Mouse (Mus musculus) intestine, embryonic 16.5 days (tissue): ENCODE measurements around the gene Acot7. TPM values are rescaled to one million over a fixed set of nuclear protein-coding genes. Genes with fewer than 3 reads are reported as not detected.

ENCODE experiments used
- ATAC-seq: fragments of 200-750 bp; cut with Nextera tagmentation; 2 replicates; pipeline ENCODE4 v1.8.0; 2017; ENCODE audit warnings: moderate TSS enrichment, moderate library complexity
- H3K27ac ChIP-seq: fragments of 300-500 bp; sonication (generic); 2 replicates; pipeline ENCODE4 v1.5.1; 2014; ENCODE audit warnings: mild to moderate bottlenecking, low read length
- H3K27me3 ChIP-seq: fragments of 300-500 bp; sonication (generic); replicated peaks from 2 replicates; pipeline ENCODE4 v1.6.1; 2014; ENCODE audit warnings: low read length, control low read depth, mixed read lengths; ENCODE audit not compliant: control insufficient read depth, insufficient read depth
- H3K36me3 ChIP-seq: fragments of 300-500 bp; sonication (generic); 2 replicates; pipeline ENCODE4 v1.6.1; 2014; ENCODE audit warnings: low read length, control low read depth; ENCODE audit not compliant: control insufficient read depth, insufficient read depth
- H3K4me1 ChIP-seq: fragments of 300-500 bp; sonication (generic); 2 replicates; pipeline ENCODE4 v1.6.1; 2014; ENCODE audit warnings: low read length, control low read depth, mixed read lengths; ENCODE audit not compliant: control insufficient read depth, insufficient read depth
- H3K4me2 ChIP-seq: fragments of 300-500 bp; sonication (generic); 2 replicates; pipeline ENCODE4 v1.6.1; 2014; ENCODE audit warnings: low read depth, low read length, control low read depth
- H3K4me3 ChIP-seq: fragments of 300-500 bp; sonication (generic); 2 replicates; pipeline ENCODE4 v1.5.1; 2014; ENCODE audit warnings: mild to moderate bottlenecking, low read length
- H3K9ac ChIP-seq: fragments of 300-500 bp; sonication (generic); 2 replicates; pipeline ENCODE4 v1.6.1; 2014; ENCODE audit warnings: low read depth, low read length
- H3K9me3 ChIP-seq: fragments of 300-500 bp; sonication (generic); 2 replicates; pipeline ENCODE4 v1.6.1; 2016; ENCODE audit warnings: low read length, control low read depth; ENCODE audit not compliant: control insufficient read depth
- WGBS: fragments of 180-500 bp; shearing (Covaris S2); extraction: QIAGEN DNeasy Blood & Tissue Kit; methylation state at CpG from one replicate; pipeline ENCODE4 v1.1.7; 2014; 5-methylcytosine and 5-hydroxymethylcytosine counted together
- polyA plus RNA-seq: library from polyadenylated mRNA; unstranded; fragments of >200 nt; fragmentation: Nextera tagmentation; extraction: Ambion mirVana; gene quantifications from 2 replicates; pipeline ENCODE4 v1.2.1, GENCODE M21; 2015

Acot7 gene
- polyA plus RNA-seq, 1 experiment from 2014 or later, result 52.5 TPM

GRCm38 (mm10) chr4:152263089-152263488 lies 85.2 kb downstream of the Acot7 start:
- peaks cover 16% of the 10 kb centered on the region for H3K4me1 ChIP-seq
- H3K4me2 ChIP-seq, result no peak overlapping the region
- 70% methylated on average over 9 of the region's 9 CpGs for WGBS
- ATAC-seq, result no peak
- H3K27ac ChIP-seq, result no peak overlapping the region
- H3K27me3 ChIP-seq, result no peaks in the 10 kb centered on the region
- no peaks in the 10 kb centered on the region for H3K9me3 ChIP-seq
- no peak overlapping the region for H3K9ac ChIP-seq
- H3K4me3 ChIP-seq, result no peak overlapping the region
- no peaks in the 10 kb centered on the region; the same call in 1 of the 2 replicates for H3K36me3 ChIP-seq

GRCm38 (mm10) chr4:152263512-152264176 lies 85.7 kb downstream of the Acot7 start:
- H3K27ac ChIP-seq, result 0 out of 2 replicates have a peak overlapping the region, but pooled peaks have one; percentile 23
- H3K4me3 ChIP-seq, result no peak overlapping the region

GRCm38 (mm10) chr4:152264177-152264530 lies 86.2 kb downstream of the Acot7 start:
- peak; percentile 20; the same call in 1 of the 2 replicates for ATAC-seq
- Histone ChIP-seq H3K9ac (0 out of 2 replicates have a peak overlapping the region, but pooled peaks have one; percentile 21), H3K4me3 (no peak overlapping the region), H3K36me3 (no peaks in the 10 kb centered on the region; the same call in 1 of the 2 replicates), H3K9me3 (no peaks in the 10 kb centered on the region), H3K27ac (0 out of 2 replicates have a peak overlapping the region, but pooled peaks have one; percentile 23), H3K4me2 (no peak overlapping the region), H3K27me3 (no peaks in the 10 kb centered on the region), H3K4me1 (peaks cover 16% of the 10 kb centered on the region)
- 50% methylated on average over 4 of the region's 4 CpGs for WGBS

More at GRCm38 (mm10) chr4:152263512-152264176, 85.7 kb downstream of the Acot7 start:
- no peaks in the 10 kb centered on the region for H3K27me3 ChIP-seq
- WGBS, result 36% methylated on average over 10 of the region's 10 CpGs
- no peaks in the 10 kb centered on the region for H3K9me3 ChIP-seq
- no peaks in the 10 kb centered on the region; the same call in 1 of the 2 replicates for H3K36me3 ChIP-seq
- H3K9ac ChIP-seq, result 0 out of 2 replicates have a peak overlapping the region, but pooled peaks have one; percentile 21
- peak; percentile 75 for ATAC-seq
- H3K4me2 ChIP-seq, result no peak overlapping the region
- peaks cover 16% of the 10 kb centered on the region for H3K4me1 ChIP-seq

GRCm38 (mm10) chr4:152264867-152265568 lies 87.1 kb downstream of the Acot7 start:
- Histone ChIP-seq H3K4me2 (no peak overlapping the region), H3K27ac (no peak overlapping the region)

GRCm38 (mm10) chr4:152265791-152266190 lies 87.9 kb downstream of the Acot7 start:
- Histone ChIP-seq H3K4me3 (no peak overlapping the region), H3K4me2 (no peak overlapping the region), H3K9me3 (no peaks in the 10 kb centered on the region), H3K36me3 (no peaks in the 10 kb centered on the region; the same call in 1 of the 2 replicates), H3K9ac (peak overlapping the region; percentile 14; the same call in 1 of the 2 replicates), H3K27ac (no peak overlapping the region), H3K27me3 (no peaks in the 10 kb centered on the region), H3K4me1 (peaks cover 16% of the 10 kb centered on the region)
- ATAC-seq, result no peak
- WGBS, result 57% methylated on average over 5 of the region's 5 CpGs

More at GRCm38 (mm10) chr4:152264867-152265568, 87.1 kb downstream of the Acot7 start:
- Histone ChIP-seq H3K9ac (peak overlapping the region; percentile 14; the same call in 1 of the 2 replicates), H3K4me3 (no peak overlapping the region), H3K9me3 (no peaks in the 10 kb centered on the region), H3K36me3 (no peaks in the 10 kb centered on the region; the same call in 1 of the 2 replicates), H3K4me1 (peaks cover 16% of the 10 kb centered on the region), H3K27me3 (no peaks in the 10 kb centered on the region)
- no peak for ATAC-seq
- WGBS, result 91% methylated on average over 9 of the region's 9 CpGs

- Histone ChIP-seq H3K4me3 (no peak overlapping the region), H3K27ac (no peak overlapping the region), H3K27me3 (no peaks in the 10 kb centered on the region), H3K4me2 (no peak overlapping the region), H3K36me3 (no peaks in the 10 kb centered on the region; the same call in 1 of the 2 replicates), H3K4me1 (peaks cover 16% of the 10 kb centered on the region), H3K9me3 (no peaks in the 10 kb centered on the region), H3K9ac (no peak overlapping the region)
- WGBS, result 47% methylated on average over 10 of the region's 10 CpGs
- ATAC-seq, result no peak
Observed at GRCm38 (mm10) chr4:152266236-152266895, 88.4 kb downstream of the Acot7 start.

- Histone ChIP-seq H3K4me2 (no peak overlapping the region), H3K9me3 (no peaks in the 10 kb centered on the region), H3K9ac (no peak overlapping the region), H3K4me3 (no peak overlapping the region), H3K4me1 (peaks cover 27% of the 10 kb centered on the region), H3K36me3 (no peaks in the 10 kb centered on the region; the same call in 1 of the 2 replicates), H3K27ac (no peak overlapping the region), H3K27me3 (no peaks in the 10 kb centered on the region)
- ATAC-seq, result no peak
- WGBS, result 59% methylated on average over 13 of the region's 13 CpGs
Observed at GRCm38 (mm10) chr4:152267748-152268369, 89.9 kb downstream of the Acot7 start.

GRCm38 (mm10) chr4:152269967-152270366 lies 92.0 kb downstream of the Acot7 start:
- 87% methylated on average over 13 of the region's 13 CpGs for WGBS
- no peak for ATAC-seq
- H3K9me3 ChIP-seq, result no peaks in the 10 kb centered on the region
- H3K36me3 ChIP-seq, result no peaks in the 10 kb centered on the region; the same call in 1 of the 2 replicates
- no peak overlapping the region for H3K9ac ChIP-seq
- no peak overlapping the region for H3K27ac ChIP-seq
- peaks cover 37% of the 10 kb centered on the region for H3K4me1 ChIP-seq
- H3K27me3 ChIP-seq, result peaks cover 9% of the 10 kb centered on the region
- no peak overlapping the region for H3K4me3 ChIP-seq
- H3K4me2 ChIP-seq, result no peak overlapping the region
